Mouse (Mus musculus) adrenal gland, postnatal 25 days (tissue): ENCODE measurements at regions not wholly inside any gene's neighbourhood (a gene's known extent, or its start where the extent isn't known, plus 50 kb on each side); places are given as distances from the start of the nearest gene placed in this dataset.

Experiments used
- DNase-seq: peaks from one replicate; pipeline ENCODE4 v3.0.0; 2021; ENCODE audit warnings: mixed read lengths

DNA sequence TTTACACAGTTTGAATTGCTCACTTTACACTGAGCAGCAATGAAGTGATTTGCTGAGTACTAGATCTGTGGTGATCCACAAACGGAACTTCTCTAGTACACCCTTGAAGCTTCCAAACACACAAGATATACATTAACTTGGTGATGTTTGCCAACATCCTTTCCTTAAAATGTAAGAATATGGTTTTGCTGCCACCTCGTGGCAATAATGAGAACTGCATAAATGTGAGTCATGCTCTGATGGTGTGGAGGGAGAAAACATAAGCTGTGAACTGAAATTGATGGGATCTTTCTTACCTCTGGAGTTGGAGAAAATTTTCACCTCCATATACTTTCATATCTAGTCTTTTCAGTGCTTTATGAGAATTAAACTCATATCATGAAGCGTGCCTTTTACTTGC is 51.6 kb downstream of the Bex3 start:
- DNase-seq, result peak; percentile 10

DNA sequence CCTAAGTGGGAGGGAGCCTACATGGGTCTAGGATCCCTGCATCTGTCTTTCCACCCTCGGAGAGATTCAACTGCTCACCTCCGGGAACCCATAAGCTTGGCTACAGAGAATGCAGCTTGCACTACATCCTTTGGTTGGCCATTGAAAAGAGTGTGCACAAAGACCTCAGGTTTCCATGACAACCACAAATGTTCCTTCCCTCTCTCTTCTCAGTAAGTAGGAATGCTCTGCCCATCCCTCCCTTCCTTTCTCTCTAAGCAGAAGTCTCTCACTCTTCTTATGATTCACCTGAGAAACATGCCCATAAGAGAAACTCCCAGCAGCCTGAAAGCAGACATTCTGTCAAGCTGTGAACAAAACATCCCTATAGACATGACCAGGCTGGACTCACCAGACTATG is 95.8 kb downstream of the Bex3 start:
- DNase-seq, result no peak
